Mouse (Mus musculus): Measurements from ENCODE around the gene Rec8.

DNA sequence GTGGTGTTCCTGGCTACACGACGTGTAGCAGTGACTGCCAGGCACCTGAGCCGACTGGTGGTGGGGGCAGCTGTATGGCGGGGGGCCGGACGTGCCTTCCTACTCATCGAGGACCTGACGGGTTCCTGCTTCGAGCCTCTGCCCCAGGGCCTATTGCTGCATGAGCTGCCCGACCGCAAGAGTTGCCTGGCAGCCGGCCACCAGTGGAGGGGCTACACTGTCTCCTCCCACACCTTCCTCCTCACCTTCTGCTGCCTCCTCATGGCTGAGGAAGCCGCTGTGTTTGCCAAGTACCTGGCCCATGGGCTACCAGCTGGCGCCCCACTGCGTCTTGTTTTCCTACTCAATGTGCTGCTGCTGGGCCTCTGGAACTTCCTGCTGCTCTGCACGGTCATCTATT is 41.5 kb upstream of the Rec8 start:
- TF ChIP-seq CTCF (IDR thresholded peaks at IDR 0.05), result no peak
- no peak for TF ChIP-seq EP300 (IDR thresholded peaks at IDR 0.05)

Measured in lung, postnatal 0 days (tissue).